Mouse (Mus musculus) adrenal gland, postnatal 14 days (tissue): ENCODE results near the gene Tacr1. TPM values are rescaled to one million over a fixed set of nuclear protein-coding genes. Genes with fewer than 3 reads are reported as not detected.

ENCODE experiments used
- DNase-seq: peaks from one replicate; pipeline ENCODE4 v3.0.0; 2021; ENCODE audit warnings: mixed read lengths
- total RNA-seq: library from RNA; stranded (reverse); gene quantifications from 2 replicates; pipeline ENCODE4 v1.2.3, GENCODE M21; 2021

Tacr1 gene
- total RNA-seq, 1 experiment from 2014 or later: not detected

- DNase-seq: no peak
Observed at GRCm38 (mm10) chr6:82525107-82525867, 123.2 kb downstream of the Tacr1 start.

- no peak for DNase-seq
Observed at GRCm38 (mm10) chr6:82528631-82529030, 126.5 kb downstream of the Tacr1 start.

DNA sequence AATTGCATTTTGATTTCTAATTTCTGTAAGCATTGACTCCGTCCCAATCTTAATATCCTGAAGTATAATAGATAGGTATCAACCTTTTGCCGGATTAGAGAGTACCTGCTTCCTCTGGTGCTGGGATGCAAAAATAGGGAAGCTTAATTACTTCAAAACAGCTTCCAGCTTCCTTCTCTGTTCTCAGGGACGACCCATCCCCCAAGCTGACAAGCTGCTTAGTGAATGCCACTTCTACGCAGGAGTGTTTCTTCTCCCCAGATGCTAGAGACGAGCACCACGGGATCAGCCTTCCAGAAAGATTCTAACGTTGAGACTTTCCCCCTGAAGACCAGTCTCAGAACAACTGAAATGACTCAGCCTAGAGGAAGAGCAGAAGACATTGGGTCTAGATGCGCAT, 134.5 kb downstream of the Tacr1 start:
- no peak for DNase-seq

DNA sequence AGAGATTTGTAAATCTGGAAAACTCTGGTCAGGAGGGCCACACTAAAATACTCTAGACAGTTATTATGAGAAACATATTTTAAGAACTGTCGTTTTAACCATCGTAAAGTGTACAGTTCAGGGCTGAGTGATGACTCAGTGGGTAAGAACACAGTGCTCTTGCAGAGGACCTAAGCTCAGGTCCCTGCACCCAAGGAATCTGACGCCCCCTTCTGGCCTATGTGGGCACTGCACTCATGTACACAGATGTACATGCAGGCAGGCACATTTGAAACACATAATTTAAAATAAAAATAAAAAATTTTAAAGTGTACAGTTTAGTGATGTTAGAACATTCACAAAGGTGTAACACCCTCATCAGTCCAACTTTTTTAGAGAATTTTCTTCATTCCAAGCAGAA, 147.1 kb downstream of the Tacr1 start:
- DNase-seq: peak; percentile 9

DNA sequence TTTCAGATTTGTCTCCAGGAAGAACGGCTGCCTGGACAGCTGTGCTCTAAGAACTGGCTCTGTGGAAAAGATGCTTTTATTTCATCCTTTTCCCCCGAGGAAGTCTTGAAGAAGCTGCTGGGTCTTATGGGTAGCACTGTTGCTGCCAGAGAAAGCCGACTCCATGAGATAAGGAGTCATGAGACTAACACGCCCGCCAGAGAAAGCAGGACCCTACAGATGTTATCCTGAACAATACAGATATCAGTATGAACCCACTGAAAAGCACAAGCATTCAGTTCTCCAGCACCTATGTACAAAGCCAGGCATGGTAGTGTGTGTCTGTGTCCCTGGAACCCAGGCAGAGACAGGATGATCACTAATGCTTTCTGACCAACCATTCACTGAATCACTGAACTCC, 173.3 kb downstream of the Tacr1 start:
- no peak for DNase-seq

GRCm38 (mm10) chr6:82585396-82585795, 183.3 kb downstream of the Tacr1 start:
- DNase-seq: no peak

DNA sequence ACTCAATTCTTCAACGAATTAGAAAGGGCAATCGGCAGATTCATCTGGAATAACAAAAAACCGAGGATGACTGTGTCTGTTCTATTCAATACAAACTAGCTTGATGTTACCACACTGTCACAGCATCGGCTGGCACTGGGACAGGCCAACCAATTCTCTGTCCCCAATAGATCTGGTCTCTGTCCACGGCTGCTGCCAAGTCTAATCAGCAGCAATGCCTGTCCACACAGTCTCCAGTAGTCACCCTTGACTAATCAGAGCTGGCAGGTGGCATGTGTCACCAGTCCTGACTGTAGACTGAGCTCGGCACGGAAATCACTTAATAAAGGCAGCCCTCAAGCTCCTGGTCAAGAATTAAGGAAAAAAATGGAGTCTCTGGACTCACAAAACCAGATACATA, 187.3 kb downstream of the Tacr1 start:
- peak; percentile 9 for DNase-seq

DNA sequence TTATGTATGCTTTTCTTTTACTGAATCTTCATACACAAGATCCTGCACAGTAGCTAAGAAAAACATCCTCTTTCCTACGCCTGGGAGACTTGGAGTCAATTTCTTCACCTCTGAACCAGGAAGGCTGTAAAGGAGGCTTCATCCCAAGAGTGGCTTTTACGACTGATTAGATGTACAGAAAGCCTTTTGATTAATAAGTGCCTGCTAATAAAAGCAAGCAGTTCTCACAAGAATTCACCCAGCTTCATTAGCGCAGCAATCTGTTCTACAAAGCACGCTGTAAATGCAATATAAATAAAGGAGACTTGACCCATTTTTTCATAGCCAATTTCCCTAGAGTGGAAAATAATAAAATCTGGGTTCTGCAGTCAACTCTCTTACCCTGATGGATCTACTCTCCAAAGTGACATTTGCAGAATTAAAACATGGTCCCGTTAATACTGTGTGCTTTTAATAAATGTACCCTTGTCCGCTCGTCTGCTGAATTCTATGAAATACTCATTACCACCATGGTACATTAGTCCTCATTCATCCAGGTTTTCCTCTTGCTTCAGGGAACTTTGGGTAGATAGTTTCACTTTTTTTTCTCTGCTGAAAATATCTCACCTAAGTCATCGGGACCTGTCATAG, 193.4 kb downstream of the Tacr1 start:
- no peak for DNase-seq

GRCm38 (mm10) chr6:82603228-82603627, 201.1 kb downstream of the Tacr1 start:
- no peak for DNase-seq

DNA sequence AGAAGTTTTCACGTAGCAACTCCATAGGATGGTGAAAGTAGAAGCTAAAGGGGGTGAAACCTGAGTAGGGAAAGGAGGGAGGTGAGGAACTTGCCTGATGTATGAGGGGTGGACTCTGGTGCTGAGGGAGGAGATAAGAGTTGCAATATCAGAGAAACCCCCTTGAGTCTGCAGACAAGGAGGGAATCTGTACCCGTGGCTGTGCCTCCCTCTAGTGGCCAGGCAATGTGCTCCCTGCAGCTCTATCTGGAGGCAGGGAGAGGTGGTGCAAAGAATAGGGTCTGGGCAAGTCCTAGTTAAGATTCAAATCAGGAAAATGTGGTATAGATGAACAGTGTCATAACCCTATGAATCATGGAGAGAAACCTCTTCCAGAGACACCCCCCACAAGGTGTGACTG, 201.5 kb downstream of the Tacr1 start:
- peak; percentile 54 for DNase-seq

DNA sequence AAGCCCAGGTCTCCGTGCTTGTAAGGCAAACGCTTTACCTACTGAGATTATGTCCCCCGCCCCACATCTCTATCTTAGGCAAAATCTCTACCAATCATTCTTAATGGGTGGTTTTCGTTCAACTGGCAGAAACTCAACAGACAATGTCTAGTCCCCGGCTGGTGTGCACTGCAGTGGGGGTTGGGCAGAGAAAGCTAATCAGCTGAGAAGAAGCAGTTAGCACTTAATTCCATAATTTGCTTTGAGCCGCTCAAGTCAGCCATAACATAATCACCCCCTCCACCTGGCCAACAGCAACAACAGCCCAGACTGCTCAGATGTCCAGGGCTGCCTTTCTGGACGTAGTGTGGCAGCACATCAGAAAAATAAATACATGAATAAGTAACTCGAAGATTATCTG, 202.7 kb downstream of the Tacr1 start:
- DNase-seq: no peak

GRCm38 (mm10) chr6:82608756-82609155, 206.6 kb downstream of the Tacr1 start:
- DNase-seq: no peak

- no peak for DNase-seq
Observed at GRCm38 (mm10) chr6:82609339-82609926, 207.3 kb downstream of the Tacr1 start.
